Mouse (Mus musculus) T-helper 2 cell (primary cell): ENCODE results near the gene Olfr1052.
"Not testable (repeated sequence)": the region's sequence is repeated elsewhere in the genome, so short reads cannot be mapped to it uniquely, and the experiment has no call there.

Experiments
- in situ Hi-C: fragments of 300-600 bp; cut with MboI, MseI; formaldehyde crosslinking; loops from one replicate; pipeline ENCODE4 v1.15.1; 2025; ENCODE audit warnings: high pct_unique_total_duplicates

Gene Olfr1052

GRCm38 (mm10) chr2:86292155-86292554, at the start of gene Olfr1052:
TSS of gene Olfr1052 (plus strand) at chr2:86292455.
- in situ Hi-C loops = no loop called here

- in situ Hi-C loops = not testable (repeated sequence)
Measured at GRCm38 (mm10) chr2:86258228-86258627, 34.0 kb upstream of the Olfr1052 start, which contains the start of gene Olfr1049. TSS of gene Olfr1049 (minus strand) at chr2:86258328.

- in situ Hi-C loops = not testable (repeated sequence)
Measured at GRCm38 (mm10) chr2:86278988-86279387, 13.3 kb upstream of the Olfr1052 start, which contains the start of gene Olfr1051. TSS of gene Olfr1051 (minus strand) at chr2:86279088.

DNA sequence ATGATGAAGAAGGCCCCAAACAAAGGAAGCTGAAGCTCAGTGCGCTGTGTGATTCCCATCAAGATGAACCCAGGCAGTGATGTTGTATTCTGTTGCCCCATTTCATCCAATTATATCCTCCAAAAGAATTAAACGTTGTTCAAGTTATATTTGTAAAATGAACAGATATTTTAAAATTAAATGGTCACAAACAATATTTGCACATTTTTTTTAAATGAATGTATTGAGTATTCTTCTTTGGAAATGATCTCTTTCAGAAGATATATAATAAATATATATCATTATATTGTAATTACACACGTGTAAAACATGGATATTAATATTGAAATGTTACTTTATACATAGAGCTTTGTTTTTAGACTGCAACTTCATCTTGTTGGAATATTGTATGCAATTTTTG, 22.9 kb downstream of the Olfr1052 start, which contains the start of gene Olfr1053:
TSS of gene Olfr1053 (minus strand) at position 101 of the 400 bp plus-strand sequence.
- in situ Hi-C loops = no loop called here

DNA sequence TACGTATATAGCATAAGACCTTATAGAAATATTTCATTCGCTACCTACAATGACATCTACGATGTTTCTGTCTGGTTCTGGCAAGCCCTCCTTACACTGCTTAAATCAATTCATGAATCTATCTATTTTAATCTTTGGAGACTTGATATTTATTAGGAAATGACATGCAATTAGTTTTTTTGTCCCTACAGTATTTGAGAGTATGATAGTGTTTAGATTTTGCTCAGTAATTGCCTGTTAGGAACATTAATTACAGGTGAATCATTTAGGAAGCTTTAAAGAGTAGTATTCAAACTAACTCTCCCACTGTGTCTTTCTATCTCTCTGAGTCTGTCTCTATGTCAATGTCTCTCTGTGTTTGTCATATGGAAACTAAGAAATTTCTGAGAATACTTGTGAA, 43.1 kb downstream of the Olfr1052 start, which contains the start of gene Olfr1054:
TSS of gene Olfr1054 (minus strand) at position 101 of the 400 bp plus-strand sequence.
- in situ Hi-C loops = no loop called here
